Mouse (Mus musculus): Measurements from ENCODE around the gene Rangrf.
"Not testable (repeated sequence)": the region's sequence is repeated elsewhere in the genome, so short reads cannot be mapped to it uniquely, and the experiment has no call there.

Rangrf gene

GRCm38 (mm10) chr11:68980919-68981318 lies 5.9 kb upstream of the Rangrf start:
- no peak for DNase-seq (ENCODE audit: inconsistent age in 2 of 2, low spot score in 1 of 2)

DNA sequence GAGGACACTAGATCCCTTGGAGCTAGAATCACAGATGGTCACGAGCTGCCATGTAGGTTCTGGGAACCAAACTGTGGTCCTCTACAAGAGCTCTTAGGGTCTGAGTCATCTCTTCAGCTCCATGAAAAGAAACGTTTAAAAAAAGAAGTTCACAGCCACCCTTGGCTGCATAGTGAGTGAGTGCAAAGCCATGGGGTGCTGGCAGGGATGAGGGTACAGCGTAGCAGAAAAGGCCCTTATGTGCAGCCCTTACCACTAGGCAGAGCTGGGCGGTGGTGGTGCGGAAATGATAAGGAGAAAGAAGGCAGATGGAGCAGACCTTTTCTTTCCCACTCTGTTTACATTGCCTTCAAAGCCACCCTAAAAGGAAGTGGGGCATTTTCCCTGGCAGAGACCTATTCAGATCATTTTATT lies 4.3 kb upstream of the Rangrf start:
- DNase-seq (ENCODE audit: inconsistent age in 2 of 2, low spot score in 1 of 2), result no peak

GRCm38 (mm10) chr11:68975601-68976000 lies 616 bp upstream of the Rangrf start:
- DNase-seq (ENCODE audit: inconsistent age in 2 of 2, low spot score in 1 of 2), result no peak

DNA sequence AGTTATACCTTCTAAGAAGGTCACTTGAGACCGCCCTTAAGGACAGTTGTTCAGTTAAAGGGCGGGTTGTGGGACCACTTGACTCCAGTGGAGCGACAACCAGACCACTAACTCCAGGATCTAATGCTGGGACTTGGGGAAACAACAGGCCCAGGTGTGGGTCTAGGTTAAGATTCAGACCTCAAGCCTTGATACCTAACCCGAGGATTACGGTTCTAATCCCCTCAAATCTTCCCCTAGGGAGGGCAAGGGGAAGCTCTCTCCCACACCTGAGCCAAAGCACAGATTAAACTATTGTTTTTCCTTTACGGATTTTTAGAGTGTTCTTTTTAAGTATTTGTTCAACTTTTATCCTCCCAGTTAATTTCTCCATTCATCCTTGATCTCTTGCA lies 930 bp downstream of the Rangrf start:
- DNase-seq (ENCODE audit: inconsistent age in 2 of 2, low spot score in 1 of 2), result no peak

GRCm38 (mm10) chr11:68973250-68974058 lies 1.5 kb downstream of the Rangrf start:
- peak; percentile 91 to 96 for DNase-seq (ENCODE audit: inconsistent age in 2 of 2, low spot score in 1 of 2)

- DNase-seq (ENCODE audit: inconsistent age in 2 of 2, low spot score in 1 of 2), result peak in 1 of 2 experiments; percentile 69
Measured at GRCm38 (mm10) chr11:68970232-68970631, 4.8 kb downstream of the Rangrf start.

DNA sequence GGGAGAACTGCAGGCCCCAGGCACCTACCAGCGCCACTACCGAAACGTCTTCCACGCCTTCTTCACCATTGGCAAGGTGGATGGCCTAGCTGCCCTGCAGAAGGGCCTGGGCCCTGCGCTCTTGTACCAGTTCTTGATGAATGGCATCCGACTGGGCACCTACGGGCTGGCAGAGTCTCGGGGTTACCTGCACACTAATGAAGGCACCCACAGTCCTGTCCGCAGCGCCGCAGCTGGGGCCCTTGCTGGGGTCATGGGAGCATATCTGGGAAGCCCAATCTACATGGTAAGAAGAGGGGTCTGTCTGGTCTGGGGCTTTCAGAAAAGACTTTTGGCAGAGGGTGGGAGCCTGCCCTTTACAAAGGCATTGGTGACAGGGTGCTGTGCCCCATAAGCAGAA lies 6.2 kb downstream of the Rangrf start:
- DNase-seq (ENCODE audit: inconsistent age in 2 of 2, low spot score in 1 of 2), result no peak

- peak; percentile 94 to 97 for DNase-seq (ENCODE audit: inconsistent age in 2 of 2, low spot score in 1 of 2)
Measured at GRCm38 (mm10) chr11:68967337-68968282, 7.4 kb downstream of the Rangrf start, which contains the start of gene Slc25a35. TSS of gene Slc25a35 (plus strand) at chr11:68968131.

GRCm38 (mm10) chr11:68966554-68966953 lies 8.4 kb downstream of the Rangrf start:
- DNase-seq (ENCODE audit: inconsistent age in 2 of 2, low spot score in 1 of 2), result no peak

DNA sequence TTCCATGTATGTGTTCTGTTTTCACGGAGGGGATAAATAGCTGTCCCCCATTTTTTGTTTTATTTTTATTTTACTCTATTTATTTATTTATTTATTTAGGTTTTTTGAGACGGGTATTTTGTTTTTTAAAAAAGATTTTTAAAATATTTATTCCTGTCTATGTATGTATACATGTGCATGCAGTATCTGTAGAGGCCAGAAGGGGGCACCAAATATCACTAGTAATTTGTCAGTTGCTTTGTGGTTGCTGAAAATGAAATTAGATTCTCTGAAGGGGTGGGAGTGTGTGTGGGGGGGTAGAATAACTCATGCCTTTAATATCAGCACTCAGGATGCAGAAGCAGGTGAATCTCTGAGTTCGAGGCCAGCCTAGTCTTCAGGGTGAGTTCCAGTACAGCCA lies 9.1 kb downstream of the Rangrf start:
- peak; percentile 37 to 85 for DNase-seq (ENCODE audit: inconsistent age in 2 of 2, low spot score in 1 of 2)

DNA sequence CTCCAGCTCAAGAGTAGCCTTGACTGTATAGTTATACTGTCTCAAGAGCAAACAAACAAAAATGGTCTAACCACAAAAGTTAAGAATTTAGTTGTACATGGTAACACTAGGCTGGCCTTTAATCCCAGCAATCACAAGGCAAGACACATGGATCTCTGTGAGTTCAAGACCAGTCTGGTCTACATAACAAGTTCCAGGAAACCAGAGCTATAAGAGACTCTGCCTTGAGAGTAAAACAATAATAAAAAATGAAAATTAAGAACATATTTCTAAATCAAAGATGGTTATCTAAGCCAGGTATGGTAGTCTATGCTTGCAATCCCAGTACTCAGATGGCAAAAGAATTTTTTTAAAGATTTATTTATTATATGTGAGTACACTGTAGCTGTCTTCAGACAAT lies 9.9 kb downstream of the Rangrf start:
- DNase-seq (ENCODE audit: inconsistent age in 2 of 2, low spot score in 1 of 2), result no peak

GRCm38 (mm10) chr11:68963405-68963804 lies 11.6 kb downstream of the Rangrf start:
- no peak for DNase-seq (ENCODE audit: inconsistent age in 2 of 2, low spot score in 1 of 2)

DNA sequence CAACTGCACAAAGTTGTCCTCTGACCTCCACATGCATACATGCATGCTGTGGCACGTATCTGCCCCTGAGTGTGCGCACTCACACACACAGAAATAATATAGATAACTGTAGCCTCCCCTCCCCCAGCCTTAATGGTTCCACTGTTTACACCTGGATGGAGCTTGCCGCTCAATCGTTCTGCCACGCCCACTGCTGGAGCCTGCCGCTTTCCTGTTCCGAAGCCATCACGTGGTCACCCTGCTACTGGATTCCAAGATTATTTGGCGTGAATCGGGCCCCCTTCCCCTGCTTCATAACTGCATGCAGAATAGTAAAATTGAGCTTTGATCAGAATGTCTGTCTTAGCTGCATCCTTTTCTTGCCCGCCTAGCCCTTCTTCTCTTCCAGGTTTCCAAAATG lies 12.8 kb downstream of the Rangrf start:
- not testable (repeated sequence) for DNase-seq (ENCODE audit: inconsistent age in 2 of 2, low spot score in 1 of 2)

DNA sequence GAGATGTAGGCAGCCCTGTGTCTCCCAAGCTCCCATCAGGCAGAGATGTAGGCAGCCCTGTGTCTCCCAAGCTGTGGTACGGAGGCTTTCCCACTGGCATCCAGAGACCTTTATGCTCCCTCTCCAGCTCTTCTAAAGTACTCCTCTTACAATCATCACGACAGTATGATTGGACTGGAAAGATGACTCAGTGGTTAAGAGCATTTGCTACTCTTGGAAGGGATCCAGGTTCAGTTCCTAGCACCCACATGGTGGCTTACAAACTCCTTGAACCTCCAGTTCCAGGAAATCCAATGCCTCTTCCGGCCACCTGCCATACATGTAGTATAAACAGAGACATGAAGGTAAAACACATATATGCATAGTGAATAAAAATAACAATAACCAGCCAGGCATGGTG lies 13.4 kb downstream of the Rangrf start:
- no peak for DNase-seq (ENCODE audit: inconsistent age in 2 of 2, low spot score in 1 of 2)

- DNase-seq (ENCODE audit: inconsistent age in 2 of 2, low spot score in 1 of 2), result no peak
Measured at GRCm38 (mm10) chr11:68957971-68958370, 17.0 kb downstream of the Rangrf start.

DNA sequence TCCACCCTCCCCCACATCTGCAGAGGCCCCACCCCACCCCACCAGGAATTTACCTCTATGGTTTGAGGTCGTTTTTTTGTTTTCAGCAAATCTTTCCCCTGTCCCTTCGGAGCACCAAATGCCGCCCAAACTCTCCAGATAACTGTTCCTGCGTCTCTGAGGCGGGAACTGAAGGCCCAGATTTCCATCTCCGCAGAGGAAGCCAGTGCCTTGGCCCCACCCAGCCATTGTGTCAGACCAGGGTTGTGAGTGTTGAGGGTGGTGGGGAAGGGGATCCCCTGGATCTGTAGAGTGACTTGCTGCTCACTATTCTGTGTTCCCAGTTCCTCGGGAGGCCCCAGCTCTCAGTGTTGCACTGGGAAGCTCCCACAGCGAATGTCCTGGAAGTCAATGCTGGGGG lies 17.7 kb downstream of the Rangrf start, which contains the start of gene Arhgef15:
TSS of gene Arhgef15 (minus strand) at position 173 of the 400 bp plus-strand sequence.
- DNase-seq (ENCODE audit: inconsistent age in 2 of 2, low spot score in 1 of 2), result no peak

DNA sequence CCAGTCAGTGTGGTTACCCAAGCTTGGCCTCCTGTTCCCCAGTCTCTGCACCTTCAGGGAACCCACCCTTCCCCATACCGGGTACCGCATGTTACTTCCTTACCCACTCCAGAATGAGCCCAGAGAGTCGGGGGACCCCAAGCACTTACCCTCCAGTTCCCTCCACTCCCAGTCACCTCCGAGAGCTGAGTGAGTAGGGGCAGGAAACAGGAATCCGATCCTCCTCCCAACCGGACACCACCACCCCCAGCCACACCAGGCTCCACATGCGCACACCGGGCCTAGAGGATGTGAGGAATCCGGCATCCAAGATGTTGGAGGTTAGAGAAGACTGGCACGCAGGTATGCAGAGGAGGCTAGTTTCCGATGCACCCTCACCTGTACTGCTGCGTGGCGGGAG lies 18.3 kb downstream of the Rangrf start:
- peak in 1 of 2 experiments; percentile 60 for DNase-seq (ENCODE audit: inconsistent age in 2 of 2, low spot score in 1 of 2)

- DNase-seq (ENCODE audit: inconsistent age in 2 of 2, low spot score in 1 of 2), result peak in 1 of 2 experiments; percentile 64
Measured at GRCm38 (mm10) chr11:68956107-68956506, 18.9 kb downstream of the Rangrf start.

GRCm38 (mm10) chr11:68955473-68955872 lies 19.5 kb downstream of the Rangrf start:
- no peak for DNase-seq (ENCODE audit: inconsistent age in 2 of 2, low spot score in 1 of 2)

- DNase-seq (ENCODE audit: inconsistent age in 2 of 2, low spot score in 1 of 2), result peak in 1 of 2 experiments; percentile 45
Measured at GRCm38 (mm10) chr11:68954408-68954807, 20.6 kb downstream of the Rangrf start.

DNA sequence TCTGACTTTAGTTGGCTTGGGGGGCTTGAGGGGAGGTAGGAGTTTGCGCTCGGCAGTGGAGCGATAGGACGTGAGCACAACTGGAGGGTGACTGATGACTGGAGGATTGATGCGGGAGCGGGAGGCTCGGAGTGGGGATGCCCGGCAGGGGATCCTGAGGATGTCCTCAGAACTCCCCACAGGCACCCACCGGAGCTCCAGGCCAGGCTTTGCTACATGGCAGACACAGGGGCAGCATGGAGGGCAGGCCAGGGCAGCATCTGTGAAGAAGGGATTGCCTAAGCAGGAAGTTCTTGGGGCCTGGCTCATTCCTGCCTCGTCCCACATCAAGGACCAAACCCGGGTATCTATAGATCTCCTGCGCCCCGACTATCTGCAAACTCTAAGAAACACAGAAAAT lies 21.1 kb downstream of the Rangrf start:
- no peak for DNase-seq (ENCODE audit: inconsistent age in 2 of 2, low spot score in 1 of 2)
